29 mouse cellular contexts compared by ENCODE assay signal in genomic region chr1:77998727-77999126, GRCm38 (mm10).
DNase-seq lines count a peak whose midpoint lies in the region; ATAC-seq and TF ChIP-seq lines count a peak whose summit lies in the region.
"Had no signal": no experiment of that assay in that cellular context is flagged by ENCODE, and none has a peak within 500 bp of the region (broad histone marks: within the 10 kb centered on the region; RNA-seq: fewer than 3 reads in every experiment).

No protein-coding gene starts in this region.

- no peaks in the 10 kb centered on the region for H3K27me3 ChIP-seq in lung, embryonic 15.5 days
- H3K27me3 ChIP-seq in lung, postnatal 0 days (replicated peaks; ENCODE audit: insufficient read depth, low read length): no peaks in the 10 kb centered on the region
- no peaks in the 10 kb centered on the region for H3K27me3 ChIP-seq in midbrain, embryonic 11.5 days (ENCODE audit: control insufficient read depth, insufficient read depth, low read length)
- no peaks in the 10 kb centered on the region for H3K27me3 ChIP-seq in midbrain, embryonic 14.5 days (ENCODE audit: control insufficient read depth, insufficient read depth, low read length)
- H3K27me3 ChIP-seq: CH12.LX; embryonic facial prominence, embryonic 13.5 days; embryonic facial prominence, embryonic 15.5 days had no signal

- H3K4me2 ChIP-seq in lung, embryonic 15.5 days: no peak overlapping the region
- no peak overlapping the region for H3K4me2 ChIP-seq in lung, postnatal 0 days (replicated peaks; ENCODE audit: low read depth, low read length)
- H3K4me2 ChIP-seq in midbrain, embryonic 11.5 days: no peak overlapping the region
- H3K4me2 ChIP-seq in midbrain, embryonic 14.5 days (ENCODE audit: low read length): no peak overlapping the region
- H3K4me2 ChIP-seq: embryonic facial prominence, embryonic 13.5 days; embryonic facial prominence, embryonic 15.5 days; forebrain, embryonic 12.5 days had no signal

- H3K4me3 ChIP-seq in lung, embryonic 15.5 days: no peak overlapping the region
- H3K4me3 ChIP-seq in lung, postnatal 0 days (ENCODE audit: low read depth, low read length): no peak overlapping the region
- no peak overlapping the region for H3K4me3 ChIP-seq in midbrain, embryonic 11.5 days (ENCODE audit: low read depth, low read length)
- no peak overlapping the region for H3K4me3 ChIP-seq in midbrain, embryonic 14.5 days (replicated peaks; ENCODE audit: low read depth, low read length)
- H3K4me3 ChIP-seq: embryonic facial prominence, embryonic 13.5 days; embryonic facial prominence, embryonic 15.5 days; erythroblast, embryonic 14.5 days; forebrain, embryonic 10.5 days; forebrain, embryonic 12.5 days had no signal

- ATAC-seq in lung, embryonic 15.5 days (ENCODE audit: borderline replicate concordance, extremely low read depth, low FRiP score, low TSS enrichment): no peak
- peak; percentile 87 for ATAC-seq in lung, postnatal 0 days
- ATAC-seq in midbrain, embryonic 11.5 days (ENCODE audit: low FRiP score): no peak
- no peak for ATAC-seq in midbrain, embryonic 14.5 days (ENCODE audit: low FRiP score, low TSS enrichment)
- ATAC-seq: activated CD4-positive, CD25-positive, alpha-beta regulatory T cell, adult 4 months; CD4-positive, CD25-positive, alpha-beta regulatory T cell, adult 4 months; forebrain, embryonic 14.5 days; forebrain, embryonic 16.5 days; Patski had no signal

- DNase-seq in lung, postnatal 10 days: no peak
- peak; percentile 84 for DNase-seq in lung, postnatal 0 days (ENCODE audit: low spot score)
- no peak for DNase-seq in lung, postnatal 14 days
- peak; percentile 10 for DNase-seq in midbrain, embryonic 11.5 days (ENCODE audit: low spot score, missing footprints)
- DNase-seq in midbrain, embryonic 14.5 days: no peak
- DNase-seq: adrenal gland, adult 8-10 months; adrenal gland, postnatal 14 days; adrenal gland, postnatal 36 days; B cell, adult 2 months; cerebellum, adult 11 months; cerebellum, adult 18-20 months; cerebellum, adult 8-10 months; cerebellum, adult 9-11 months; cerebellum, postnatal 14 days; cerebellum, postnatal 36 days; embryo, embryonic 11 days had no signal

- H3K36me3 ChIP-seq in lung, embryonic 15.5 days: no peaks in the 10 kb centered on the region
- no peaks in the 10 kb centered on the region for H3K36me3 ChIP-seq in lung, postnatal 0 days (ENCODE audit: insufficient read depth, low read length)
- no peaks in the 10 kb centered on the region for H3K36me3 ChIP-seq in midbrain, embryonic 11.5 days (ENCODE audit: control insufficient read depth, insufficient read depth, low read length)
- no peaks in the 10 kb centered on the region for H3K36me3 ChIP-seq in midbrain, embryonic 14.5 days (ENCODE audit: control insufficient read depth, insufficient read depth, low read length)
- H3K36me3 ChIP-seq: embryonic facial prominence, embryonic 13.5 days; embryonic facial prominence, embryonic 15.5 days; forebrain, embryonic 10.5 days; forebrain, embryonic 12.5 days; G1E had no signal

- H3K4me1 ChIP-seq in lung, embryonic 15.5 days: no peaks in the 10 kb centered on the region
- H3K4me1 ChIP-seq in lung, postnatal 0 days (ENCODE audit: insufficient read depth, low read depth, low read length): no peaks in the 10 kb centered on the region
- no peaks in the 10 kb centered on the region for H3K4me1 ChIP-seq in midbrain, embryonic 11.5 days (ENCODE audit: control insufficient read depth, insufficient read depth, low read length)
- no peaks in the 10 kb centered on the region for H3K4me1 ChIP-seq in midbrain, embryonic 14.5 days (ENCODE audit: control insufficient read depth, insufficient read depth, low read length)
- H3K4me1 ChIP-seq: forebrain, embryonic 10.5 days; forebrain, embryonic 12.5 days had no signal

- no peaks in the 10 kb centered on the region for H3K9me3 ChIP-seq in lung, embryonic 15.5 days
- H3K9me3 ChIP-seq in lung, postnatal 0 days (ENCODE audit: low read length): no peaks in the 10 kb centered on the region
- H3K9me3 ChIP-seq in midbrain, embryonic 11.5 days (ENCODE audit: control insufficient read depth, low read length): no peaks in the 10 kb centered on the region
- no peaks in the 10 kb centered on the region for H3K9me3 ChIP-seq in midbrain, embryonic 14.5 days (ENCODE audit: control insufficient read depth, low read length)
- H3K9me3 ChIP-seq: embryonic facial prominence, embryonic 13.5 days; embryonic facial prominence, embryonic 15.5 days; forebrain, embryonic 10.5 days; forebrain, embryonic 12.5 days; G1E had no signal

- 0 out of 2 replicates have a peak overlapping the region, but pooled peaks have one; percentile 37 for H3K27ac ChIP-seq in lung, embryonic 15.5 days
- 0 out of 2 replicates have a peak overlapping the region, but pooled peaks have one; percentile 14 for H3K27ac ChIP-seq in lung, postnatal 0 days (ENCODE audit: low read length)
- no peak overlapping the region for H3K27ac ChIP-seq in midbrain, embryonic 11.5 days (ENCODE audit: low read depth, low read length)
- no peak overlapping the region for H3K27ac ChIP-seq in midbrain, embryonic 14.5 days (replicated peaks; ENCODE audit: low read depth, low read length)
- H3K27ac ChIP-seq: embryonic facial prominence, embryonic 13.5 days; embryonic facial prominence, embryonic 15.5 days; forebrain, embryonic 10.5 days; forebrain, embryonic 12.5 days had no signal

- TF ChIP-seq CTCF in lung, postnatal 0 days (IDR thresholded peaks at IDR 0.05): no peak

- peak; percentile 82 for TF ChIP-seq EP300 in lung, postnatal 0 days (IDR thresholded peaks at IDR 0.05)

- 69% methylated on average over 3 of the region's 3 CpGs for WGBS in lung, embryonic 15.5 days
- 70% methylated on average over 3 of the region's 3 CpGs for WGBS in lung, postnatal 0 days
- 90% methylated on average over 3 of the region's 3 CpGs for WGBS in midbrain, embryonic 11.5 days
- WGBS in midbrain, embryonic 14.5 days: 89% methylated on average over 3 of the region's 3 CpGs

- no peak overlapping the region for H3K9ac ChIP-seq in lung, embryonic 15.5 days
- H3K9ac ChIP-seq in lung, postnatal 0 days (replicated peaks; ENCODE audit: low read depth): no peak overlapping the region
- no peak overlapping the region for H3K9ac ChIP-seq in midbrain, embryonic 11.5 days (ENCODE audit: low read length)
- H3K9ac ChIP-seq in midbrain, embryonic 14.5 days (replicated peaks; ENCODE audit: low read length): no peak overlapping the region
- H3K9ac ChIP-seq: embryonic facial prominence, embryonic 13.5 days; embryonic facial prominence, embryonic 15.5 days; forebrain, embryonic 12.5 days had no signal

Comparison
In these comparisons a context has a peak if more than half of its experiments do, and no peak if none do; other contexts are left out.
1. DNase-seq: peak in lung, postnatal 0 days (single experiment) and midbrain, embryonic 11.5 days (single experiment); none in lung, postnatal 10 days (single experiment), lung, postnatal 14 days (single experiment) and midbrain, embryonic 14.5 days (single experiment).
2. H3K27ac ChIP-seq: peak in lung, embryonic 15.5 days (single experiment) and lung, postnatal 0 days (single experiment); none in midbrain, embryonic 11.5 days (single experiment) and midbrain, embryonic 14.5 days (single experiment).